Mouse (Mus musculus) heart, postnatal 25 days (tissue): ENCODE measurements around the gene Mrps7. TPM values are rescaled to one million over a fixed set of nuclear protein-coding genes. Genes with fewer than 3 reads are reported as not detected.
A peak's percentile ranks its signal among the peaks of the same experiment; 100 is the strongest.

Experiments used
- DNase-seq: peaks from one replicate; pipeline ENCODE4 v3.0.0; 2022; ENCODE audit warnings: low spot score
- intact Hi-C: fragments of 180-260 bp; cut with DNase I; formaldehyde crosslinking; loops from one replicate; pipeline ENCODE4 v1.15.1; 2025
- total RNA-seq, 2 experiments: library from RNA; stranded (reverse); gene quantifications; 2 replicates each; pipeline ENCODE4 v1.2.3; 2021

Mrps7 gene
- total RNA-seq, 2 experiments from 2014 or later, result 74.0 to 82.3 TPM

DNA sequence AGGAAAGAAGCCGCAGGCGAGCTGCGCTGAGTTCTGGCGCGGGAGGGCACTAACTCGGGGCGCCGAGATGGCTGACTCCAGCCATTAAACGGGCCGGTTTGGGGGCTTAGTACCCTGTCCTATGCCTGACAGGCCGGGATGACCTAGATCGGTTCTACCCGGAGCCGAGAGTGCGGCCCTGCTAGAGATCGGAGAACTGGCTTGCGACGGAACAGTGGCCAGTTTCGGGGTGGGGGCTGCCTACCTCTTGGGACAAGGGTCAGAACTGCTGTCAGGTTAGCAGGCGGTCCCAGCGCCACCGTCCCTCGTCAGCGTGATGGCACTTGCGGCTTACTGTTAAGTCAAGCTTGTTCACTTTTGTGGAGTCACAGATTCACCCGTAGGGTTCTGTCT lies 575 bp downstream of the Mrps7 start:
- no peak for DNase-seq
- intact Hi-C loops, result loop anchor here (5.0 kb wide), 1 partner anchor 177 kb away; no protein-coding TSS in a partner anchor

DNA sequence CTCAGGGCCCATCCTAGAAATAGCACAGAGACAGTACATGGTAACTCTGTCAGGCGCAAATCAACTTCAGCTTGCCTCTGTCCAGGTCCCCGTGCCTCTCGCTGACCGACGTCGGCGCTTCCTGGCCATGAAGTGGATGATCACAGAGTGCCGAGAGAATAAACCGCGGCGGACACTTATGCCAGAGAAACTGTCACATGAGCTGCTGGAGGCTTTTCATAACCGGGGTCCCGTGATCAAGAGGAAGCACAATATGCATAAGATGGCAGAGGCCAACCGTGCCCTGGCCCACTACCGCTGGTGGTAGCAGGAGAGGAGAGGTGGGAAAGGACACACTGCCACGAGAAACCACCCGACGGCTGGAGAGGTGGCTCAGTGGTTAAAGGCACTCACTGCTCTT lies 3.0 kb downstream of the Mrps7 start:
- intact Hi-C loops, result no loop called here
- DNase-seq, result no peak

DNA sequence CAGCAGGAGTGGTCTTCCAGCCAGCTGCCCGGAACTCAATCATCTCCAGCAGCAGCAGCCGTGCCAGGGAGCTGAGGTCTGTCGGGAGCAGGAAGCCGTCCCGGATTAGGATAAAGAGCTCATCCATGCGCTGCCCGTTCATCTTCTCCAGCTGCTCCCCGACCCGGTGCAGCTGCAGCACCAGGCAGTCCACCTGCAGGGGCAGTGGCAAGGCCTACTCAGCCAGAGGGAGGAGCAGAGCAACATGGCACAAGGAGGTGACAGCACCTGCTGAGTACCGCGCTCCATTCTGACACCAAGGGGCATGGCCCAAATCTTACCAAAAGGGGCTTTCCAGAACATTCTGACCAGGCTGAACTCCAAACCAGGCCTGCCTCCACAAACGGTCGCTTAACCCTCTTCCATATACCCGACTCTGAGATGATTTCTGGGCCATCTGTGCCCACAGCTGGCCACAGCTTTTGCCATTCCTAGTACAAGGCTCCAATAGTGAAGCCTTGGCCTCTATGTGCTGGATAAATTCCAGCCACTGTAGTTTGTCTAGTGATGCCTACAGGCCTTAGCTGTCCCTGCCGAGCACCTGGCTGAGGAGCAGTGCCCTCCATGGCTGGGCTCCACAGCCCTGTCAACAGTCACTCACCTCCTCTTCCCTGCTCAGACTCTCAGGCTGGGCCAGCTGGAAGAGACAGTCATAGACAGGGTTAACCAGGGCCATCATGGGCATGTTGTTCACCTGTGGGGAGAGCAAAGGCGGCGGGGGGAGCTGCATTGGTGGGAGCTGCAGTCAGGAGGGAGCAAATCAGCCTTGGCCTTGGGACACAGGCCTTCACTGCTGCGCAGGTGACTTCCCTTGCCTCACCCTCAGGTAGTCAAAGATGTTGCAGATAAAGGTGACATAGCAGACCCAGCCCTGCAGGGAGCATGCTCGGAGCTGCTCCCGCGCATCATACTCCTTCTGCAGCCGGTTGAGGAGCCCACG lies 5.0 kb downstream of the Mrps7 start:
- intact Hi-C loops, result no loop called here

DNA sequence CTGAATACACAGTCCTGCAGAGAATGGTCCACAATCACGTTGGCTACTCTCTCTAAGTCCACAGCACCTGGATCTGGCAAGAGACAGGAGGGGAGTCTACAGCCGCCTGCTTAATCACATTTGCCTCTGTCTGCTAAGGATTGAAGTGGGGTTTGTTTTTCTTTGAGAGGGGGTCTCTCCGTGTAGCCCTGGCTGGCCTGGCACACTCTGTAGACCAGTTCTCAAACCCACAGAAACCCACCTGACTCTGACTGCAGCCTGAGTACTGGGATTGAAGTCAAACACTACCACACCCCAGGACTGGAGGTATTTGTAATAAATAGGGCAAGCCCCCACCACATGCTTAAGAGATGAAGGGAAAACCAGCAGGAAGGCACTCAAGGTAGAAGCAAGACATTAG lies 5.9 kb downstream of the Mrps7 start:
- DNase-seq, result no peak
- intact Hi-C loops, result no loop called here

More for the DNA sequence above, 5.0 kb downstream of the Mrps7 start:
- DNase-seq, result no peak

DNA sequence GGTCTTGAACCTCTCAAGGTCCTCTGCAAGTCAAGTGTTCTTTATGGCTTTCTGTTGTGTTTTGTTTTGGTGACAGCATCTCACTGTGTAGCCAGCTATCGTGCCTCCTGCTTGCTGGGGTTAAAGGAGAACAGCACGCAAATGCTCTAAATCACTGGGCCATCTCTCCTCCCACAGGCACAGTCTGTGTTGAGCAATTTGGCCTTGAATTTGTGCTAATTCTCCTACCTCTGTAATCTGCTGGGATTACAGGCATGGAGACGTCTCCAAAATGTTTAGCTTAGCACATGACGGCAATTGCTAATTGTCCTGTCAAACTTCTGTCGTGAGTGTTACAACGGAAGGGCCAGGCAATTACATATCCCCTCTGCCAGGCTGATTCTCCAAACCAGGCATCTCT lies 7.4 kb downstream of the Mrps7 start:
- no peak for DNase-seq
- intact Hi-C loops, result loop anchor here (5.0 kb wide), 1 partner anchor 129 kb away; no protein-coding TSS in a partner anchor

DNA sequence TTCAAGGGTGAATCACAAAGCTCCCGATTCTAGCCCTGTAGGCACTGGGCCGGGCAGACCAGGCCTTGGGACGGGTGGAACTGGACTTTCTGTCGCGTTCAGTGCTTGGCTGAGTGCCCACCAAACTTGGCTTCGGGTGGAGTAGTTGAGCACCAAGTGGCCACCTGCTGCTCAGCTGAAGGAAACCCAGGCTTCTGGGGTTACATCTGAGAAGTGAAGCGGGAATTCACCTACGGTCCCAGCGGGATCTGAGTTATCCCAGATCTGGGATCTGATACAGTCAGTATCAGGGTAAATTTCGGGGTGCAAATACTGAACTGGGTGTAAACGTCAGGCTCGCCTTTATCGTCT lies 8.3 kb downstream of the Mrps7 start:
- DNase-seq, result peak; percentile 63
- intact Hi-C loops, result loop anchor here (5.0 kb wide), 1 partner anchor 130 kb away; no protein-coding TSS in a partner anchor

DNA sequence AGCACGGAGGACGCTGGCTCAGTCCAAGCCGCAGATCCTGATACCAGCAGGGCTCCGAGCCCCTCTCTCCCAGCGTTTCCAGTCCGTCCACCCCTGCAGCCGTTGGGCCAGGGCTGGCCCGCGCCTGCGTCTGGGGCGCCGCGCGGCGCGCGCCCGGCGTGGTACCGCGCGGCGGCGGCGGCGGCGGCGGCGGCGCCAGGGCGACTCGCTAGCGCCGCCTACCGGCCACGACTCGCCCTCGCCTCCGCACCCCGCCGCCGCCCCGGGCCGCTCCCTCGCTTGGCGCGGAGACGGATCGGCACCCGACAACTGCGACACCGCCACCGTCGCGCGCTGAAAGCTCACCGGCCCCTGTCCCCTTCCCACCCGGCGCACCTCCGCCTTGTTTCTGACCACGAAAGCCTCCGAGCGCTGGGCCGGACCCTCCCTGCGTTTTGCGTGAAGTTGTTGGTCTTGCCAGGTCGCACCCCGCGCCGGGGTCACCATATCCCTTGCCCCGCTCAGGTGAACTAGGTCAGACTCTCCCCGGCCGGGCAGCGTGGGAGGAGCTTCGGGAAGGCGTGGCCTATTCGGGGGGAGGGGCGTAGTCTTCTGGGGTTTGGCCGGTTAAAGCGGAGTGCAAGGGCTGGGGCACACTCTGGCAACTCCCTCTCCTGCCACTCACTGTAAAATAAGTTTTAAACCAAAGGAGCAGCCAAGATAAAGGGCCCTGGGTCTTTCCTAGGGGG lies 8.8 kb downstream of the Mrps7 start, which contains the start of gene Mif4gd:
Mif4gd (minus strand) TSS at position 560 of the 728 bp plus-strand sequence.
- intact Hi-C loops, result loop anchor here (5.0 kb wide), 1 partner anchor 130 kb away; no protein-coding TSS in a partner anchor
- peak; percentile 85 for DNase-seq

DNA sequence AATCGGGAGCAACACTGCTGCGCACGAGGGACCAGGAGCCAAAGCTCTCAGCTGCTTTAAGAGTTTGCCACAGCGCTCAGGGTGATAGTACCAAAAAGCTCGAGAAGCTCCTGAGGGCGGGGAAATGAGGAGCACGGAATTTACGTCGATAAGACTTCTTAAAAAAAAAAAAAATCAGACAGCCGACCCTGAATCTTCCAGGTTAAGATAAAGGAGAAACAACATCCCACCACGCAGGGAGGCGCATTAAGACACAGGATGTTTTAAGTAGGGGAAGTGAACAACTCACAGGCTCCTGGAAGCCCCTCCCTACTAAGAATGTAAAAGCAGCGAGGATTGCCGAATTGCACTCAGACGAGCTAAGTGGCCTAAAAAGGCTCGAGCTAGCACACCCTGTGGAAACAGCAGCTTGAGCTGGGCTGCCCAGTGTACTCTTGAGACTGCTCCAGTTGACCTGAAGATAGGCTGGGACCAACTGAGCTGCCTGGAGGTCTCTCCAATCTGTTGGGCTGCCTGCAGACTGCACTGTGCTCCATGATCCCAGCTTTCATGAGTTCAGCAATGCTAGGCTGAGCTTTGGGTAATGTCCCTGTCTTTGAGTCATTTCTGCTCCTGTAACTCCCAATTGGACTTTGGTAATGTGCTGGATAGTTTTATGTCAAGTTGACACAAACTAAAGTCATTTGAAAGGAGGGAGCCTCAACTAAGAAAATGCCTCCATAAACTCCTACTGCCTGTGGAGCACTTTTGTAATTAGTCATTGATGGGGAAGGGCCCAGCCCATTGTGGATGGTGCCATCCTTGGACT lies 9.6 kb downstream of the Mrps7 start:
- no peak for DNase-seq
- intact Hi-C loops, result loop anchor here (5.0 kb wide), 1 partner anchor 131 kb away; no protein-coding TSS in a partner anchor

DNA sequence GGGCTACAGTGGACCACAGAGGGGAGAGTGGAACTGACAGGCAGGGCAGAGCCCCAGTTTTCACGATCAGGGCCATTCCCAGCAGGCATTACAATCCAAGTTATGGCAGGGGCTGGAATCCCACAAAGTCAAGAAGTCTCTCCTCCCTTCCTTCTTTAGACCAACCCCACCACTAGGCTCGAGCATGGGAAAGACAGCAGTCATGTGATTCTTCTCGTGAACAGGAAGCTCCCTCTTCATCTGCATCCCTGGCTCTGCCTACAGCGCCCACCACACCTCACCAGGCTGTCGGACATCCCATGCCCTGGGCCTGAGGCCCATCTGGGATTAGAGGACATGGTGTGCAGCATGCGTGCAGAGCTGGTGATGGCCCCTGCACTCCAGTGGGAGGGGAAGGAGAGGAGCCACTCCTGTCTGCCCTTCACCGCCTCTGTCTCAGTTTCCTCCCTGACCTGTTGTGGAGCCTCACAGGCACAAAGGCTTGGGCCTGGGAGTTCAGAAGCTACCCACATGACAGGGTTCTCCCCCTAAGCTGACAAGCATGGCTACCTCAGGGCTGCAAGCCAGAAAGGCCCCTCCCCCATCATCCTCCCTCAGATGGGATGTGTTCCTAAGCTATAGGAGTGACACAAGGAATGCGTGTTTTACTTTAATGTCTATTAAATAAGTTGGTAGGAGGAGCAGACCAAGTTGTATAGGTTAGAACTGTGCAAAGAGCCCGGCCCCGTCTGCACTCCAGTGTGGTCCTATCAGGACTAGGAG lies 10.8 kb downstream of the Mrps7 start:
- intact Hi-C loops, result loop anchor here (5.0 kb wide), 1 partner anchor 132 kb away; no protein-coding TSS in a partner anchor
- no peak for DNase-seq

DNA sequence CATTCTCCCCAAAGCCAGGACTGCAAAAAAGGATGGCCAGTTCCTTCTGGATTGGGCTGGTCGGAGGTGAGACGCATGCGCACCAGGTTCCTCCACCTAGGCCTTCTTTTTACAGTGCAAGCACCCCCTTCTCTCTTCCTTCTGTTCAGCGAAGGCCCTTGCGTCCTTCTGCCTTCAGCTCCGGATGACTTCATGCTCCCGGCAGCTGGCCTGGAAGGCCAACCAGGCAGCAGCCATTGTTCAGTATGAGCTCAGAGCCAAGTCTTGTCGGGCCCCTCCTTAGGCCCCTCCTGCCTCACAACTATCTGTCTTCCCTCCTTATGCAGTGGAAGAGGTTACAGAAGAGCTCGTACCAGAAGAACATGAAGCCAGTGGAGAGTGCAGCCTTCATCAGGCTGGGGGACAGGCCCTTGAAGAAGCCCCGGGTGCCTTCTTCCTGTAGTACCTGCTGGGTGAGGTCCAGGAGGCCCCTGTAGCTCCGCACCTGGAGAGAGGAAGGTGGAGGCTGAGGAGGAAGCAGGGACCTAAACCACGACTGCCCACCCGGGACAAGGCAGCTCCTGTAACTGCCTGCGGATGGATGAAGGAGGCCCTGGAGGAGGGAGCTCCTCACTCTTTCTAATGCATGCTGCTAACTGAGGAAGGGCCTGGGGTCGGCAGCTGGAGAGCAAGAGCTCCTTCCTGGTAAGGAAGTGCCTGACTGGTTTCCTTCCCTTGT lies 11.5 kb downstream of the Mrps7 start:
- peak; percentile 20 for DNase-seq
- intact Hi-C loops, result no loop called here

DNA sequence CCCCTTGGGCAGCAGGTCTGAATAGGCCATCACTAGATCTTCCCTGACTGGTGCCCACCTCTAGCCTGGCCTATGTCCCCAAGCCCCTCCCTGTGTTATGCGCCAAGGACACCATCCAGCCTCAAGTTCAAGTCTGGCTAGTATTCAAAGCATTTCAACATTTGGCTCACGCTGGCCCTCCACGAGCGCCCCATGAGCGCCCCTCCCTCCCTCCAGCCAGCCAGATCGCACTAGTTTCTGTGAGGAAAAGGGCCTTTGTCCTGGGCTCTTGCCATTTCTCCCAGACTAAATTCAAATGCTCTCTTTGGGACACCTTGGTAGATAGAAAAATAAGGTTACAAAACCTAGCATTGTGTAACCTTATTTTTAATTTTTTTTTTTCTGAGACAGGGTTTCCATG lies 12.2 kb downstream of the Mrps7 start:
- intact Hi-C loops, result no loop called here
- DNase-seq, result peak; percentile 27

DNA sequence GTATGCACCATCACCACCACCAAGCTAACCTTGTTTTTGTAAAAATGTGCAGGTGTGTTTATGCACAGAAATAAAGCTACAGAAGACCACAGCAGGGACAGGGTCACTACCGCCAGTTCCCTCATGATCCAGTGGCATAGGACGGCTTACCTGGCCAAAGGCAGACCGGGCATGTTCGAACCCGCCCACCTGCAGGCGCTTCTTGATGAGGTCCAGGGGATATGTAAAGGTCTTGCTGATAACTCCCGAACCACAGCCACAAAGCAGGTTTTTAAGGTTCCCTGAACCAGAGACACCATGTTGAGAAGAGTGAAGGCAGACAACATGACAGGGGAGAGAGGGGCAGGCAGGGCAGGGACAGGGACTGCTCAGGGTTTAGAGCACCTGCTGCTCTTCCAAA lies 12.6 kb downstream of the Mrps7 start:
- no peak for DNase-seq
- intact Hi-C loops, result no loop called here

DNA sequence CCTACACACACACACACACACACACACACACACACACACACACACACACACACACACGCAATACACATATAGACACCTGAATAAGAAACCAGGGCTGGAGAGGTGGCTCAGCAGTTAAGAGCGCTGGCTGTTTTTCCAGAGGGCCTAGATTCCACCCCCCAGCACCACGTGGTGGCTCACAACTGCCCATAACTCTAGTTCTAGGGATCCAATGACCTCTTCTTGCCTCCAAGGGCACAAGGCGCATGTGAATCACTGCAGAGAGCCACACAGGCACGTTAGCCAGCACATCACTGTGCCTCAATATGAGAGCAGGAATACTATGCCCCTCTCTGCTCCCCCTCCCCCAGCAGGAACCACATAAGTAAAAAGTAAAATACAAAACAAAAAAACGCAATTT lies 13.2 kb downstream of the Mrps7 start:
- DNase-seq, result no peak
- intact Hi-C loops, result no loop called here

DNA sequence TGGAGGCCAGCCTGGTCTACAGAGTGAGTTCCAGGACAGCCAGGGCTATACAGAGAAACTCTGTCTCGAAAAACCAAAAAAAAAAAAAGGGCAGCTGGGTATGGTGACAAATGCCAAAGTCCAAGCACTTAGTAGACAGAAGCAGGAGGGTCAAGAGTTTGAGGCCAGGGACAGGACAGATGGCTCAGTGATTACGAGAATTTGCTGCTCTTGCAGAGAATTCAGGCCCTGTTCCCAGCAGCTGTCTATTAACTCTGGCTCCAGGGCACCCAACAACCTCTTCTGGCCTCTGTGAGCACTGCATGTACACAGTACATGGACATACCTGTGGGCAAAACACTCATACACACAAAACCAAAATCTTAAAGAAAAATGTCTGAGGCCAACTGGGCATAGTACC lies 14.3 kb downstream of the Mrps7 start:
- intact Hi-C loops, result no loop called here
- no peak for DNase-seq

DNA sequence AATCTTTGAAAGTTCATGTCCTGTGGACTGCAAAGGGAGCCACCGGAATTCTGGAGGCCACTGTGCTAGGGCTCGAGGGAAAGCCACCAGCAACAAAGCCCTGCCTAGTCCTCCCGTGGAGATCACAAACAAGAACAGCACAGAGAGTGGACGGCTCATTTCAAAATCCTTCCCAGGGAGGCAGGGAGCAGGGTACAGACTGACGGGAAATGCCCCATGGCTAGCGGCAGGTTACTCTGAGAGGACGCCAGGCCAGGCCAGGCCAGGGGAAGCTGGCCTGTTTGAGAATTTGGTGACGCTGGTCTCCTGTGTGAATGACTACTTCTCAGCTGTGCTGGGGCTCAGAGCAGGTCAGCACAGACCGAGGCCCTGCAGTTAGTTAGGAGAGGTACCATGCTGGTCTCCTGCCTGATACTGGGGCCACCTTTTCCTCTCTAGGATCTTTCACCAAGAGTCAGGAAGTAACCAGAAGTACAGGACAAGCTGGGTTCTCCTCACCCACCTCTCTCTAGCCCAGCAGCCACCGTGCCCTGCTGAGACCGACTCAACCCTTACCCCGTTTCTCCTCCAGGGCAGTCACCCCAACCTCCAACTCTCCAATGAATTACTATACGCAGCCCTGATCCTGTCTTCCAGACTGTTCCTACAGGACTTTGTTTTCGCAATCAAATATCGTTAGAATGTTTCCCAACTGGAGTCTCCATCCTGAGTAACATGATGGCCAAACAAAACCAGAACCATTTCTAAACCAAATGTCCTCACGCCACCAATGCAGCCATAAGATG lies 15.2 kb downstream of the Mrps7 start:
- intact Hi-C loops, result no loop called here

DNA sequence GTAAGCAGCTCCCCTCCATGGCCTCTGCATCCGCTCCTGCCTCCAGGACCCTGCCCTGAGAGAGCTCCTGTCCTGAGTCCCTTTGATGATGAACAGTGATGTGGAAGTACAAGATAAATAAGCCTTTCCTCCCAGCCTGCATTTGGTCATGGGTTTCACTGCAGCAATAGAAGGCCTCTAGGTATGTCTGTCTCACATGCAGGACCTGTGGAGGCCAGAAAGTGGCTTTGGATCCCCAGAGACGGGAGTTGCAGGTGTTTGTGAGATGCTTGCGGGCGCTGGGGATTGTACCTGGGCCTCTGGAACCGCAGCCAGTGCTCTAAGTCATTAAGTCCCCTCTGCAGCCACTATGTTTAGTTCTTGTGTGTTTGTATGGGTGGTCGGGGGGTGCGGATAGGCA lies 16.2 kb downstream of the Mrps7 start:
- no peak for DNase-seq
- intact Hi-C loops, result no loop called here

More for the DNA sequence above, 15.2 kb downstream of the Mrps7 start:
- DNase-seq, result no peak

DNA sequence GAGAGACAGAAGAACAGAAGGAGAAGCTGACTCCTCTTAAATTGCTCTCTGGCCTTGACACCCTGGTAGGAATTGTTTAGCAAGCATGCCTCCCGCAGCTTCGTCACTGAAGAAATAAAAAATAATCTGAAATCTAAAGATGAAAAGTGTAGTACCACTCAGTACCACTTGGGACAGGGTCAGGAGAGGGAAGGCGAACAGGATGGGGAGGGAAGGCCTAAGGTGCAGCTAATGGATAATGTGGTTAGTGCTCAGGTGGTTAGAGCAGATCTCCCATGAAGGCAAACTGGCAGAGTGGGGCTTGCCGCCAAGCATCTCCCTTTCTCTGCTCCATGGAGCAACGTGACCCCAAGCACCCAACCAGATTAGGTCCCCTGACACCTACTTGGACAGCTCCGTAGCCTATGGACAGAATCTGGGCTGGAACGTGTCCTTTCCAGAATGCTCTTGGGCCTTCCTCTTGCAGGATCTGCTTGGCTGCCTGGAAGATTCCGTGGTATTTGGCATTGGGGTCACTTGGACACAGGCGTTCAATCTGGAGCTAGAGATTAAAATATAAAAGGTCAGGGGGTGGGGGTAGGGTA lies 19.9 kb downstream of the Mrps7 start:
- DNase-seq, result no peak
- intact Hi-C loops, result no loop called here
